Mouse (Mus musculus): ENCODE measurements at regions not wholly inside any gene's neighbourhood (a gene's known extent, or its start where the extent isn't known, plus 50 kb on each side); places are given as distances from the start of the nearest gene placed in this dataset.
A peak's percentile ranks its signal among the peaks of the same experiment; 100 is the strongest.
"Not testable (repeated sequence)": the region's sequence is repeated elsewhere in the genome, so short reads cannot be mapped to it uniquely, and the experiment has no call there.

GRCm38 (mm10) chr5:148789823-148790222 is 139.3 kb downstream of the Katnal1 start:
- TF ChIP-seq CTCF (conservative IDR thresholded peaks at IDR 0.05; ENCODE audit: low read length) (no peak), NANOG (IDR thresholded peaks at IDR 0.05; ENCODE audit: borderline replicate concordance, low read length) (no peak), POU5F1 (IDR thresholded peaks at IDR 0.05; ENCODE audit: borderline replicate concordance, low read length) (no peak)
- H3K36me3 ChIP-seq (ENCODE audit: insufficient read depth, low read length): no peaks in the 10 kb centered on the region
- H3K4me3 ChIP-seq (replicated peaks; ENCODE audit: low read length): peak overlapping the region; percentile 35; the same call in 1 of the 2 replicates
- peaks cover 68% of the 10 kb centered on the region for H3K4me1 ChIP-seq (replicated peaks; ENCODE audit: low read depth, low read length)
- H3K27me3 ChIP-seq (ENCODE audit: insufficient read depth, low read length): no peaks in the 10 kb centered on the region; the same call in none of the 2 replicates
- H3K9me3 ChIP-seq (ENCODE audit: low read length): no peaks in the 10 kb centered on the region

- no peaks in the 10 kb centered on the region for H3K9me3 ChIP-seq (ENCODE audit: low read length)
- H3K4me3 ChIP-seq (replicated peaks; ENCODE audit: low read length): peak overlapping the region; percentile 35; the same call in 1 of the 2 replicates
- peaks cover 62% of the 10 kb centered on the region for H3K4me1 ChIP-seq (replicated peaks; ENCODE audit: low read depth, low read length)
- no peaks in the 10 kb centered on the region for H3K36me3 ChIP-seq (ENCODE audit: insufficient read depth, low read length)
- no peaks in the 10 kb centered on the region; the same call in none of the 2 replicates for H3K27me3 ChIP-seq (ENCODE audit: insufficient read depth, low read length)
- TF ChIP-seq CTCF (conservative IDR thresholded peaks at IDR 0.05; ENCODE audit: low read length) (no peak), POU5F1 (IDR thresholded peaks at IDR 0.05; ENCODE audit: borderline replicate concordance, low read length) (no peak), NANOG (IDR thresholded peaks at IDR 0.05; ENCODE audit: borderline replicate concordance, low read length) (no peak)
Observed at GRCm38 (mm10) chr5:148789147-148789566, 140.0 kb downstream of the Katnal1 start.

- TF ChIP-seq POU5F1 (IDR thresholded peaks at IDR 0.05; ENCODE audit: borderline replicate concordance, low read length) (no peak), NANOG (IDR thresholded peaks at IDR 0.05; ENCODE audit: borderline replicate concordance, low read length) (no peak), CTCF (conservative IDR thresholded peaks at IDR 0.05; ENCODE audit: low read length) (no peak)
- Histone ChIP-seq H3K36me3 (ENCODE audit: insufficient read depth, low read length) (no peaks in the 10 kb centered on the region), H3K4me1 (replicated peaks; ENCODE audit: low read depth, low read length) (peaks cover 57% of the 10 kb centered on the region), H3K9me3 (ENCODE audit: low read length) (no peaks in the 10 kb centered on the region), H3K27me3 (ENCODE audit: insufficient read depth, low read length) (no peaks in the 10 kb centered on the region; the same call in none of the 2 replicates), H3K4me3 (replicated peaks; ENCODE audit: low read length) (no peak overlapping the region)
Observed at GRCm38 (mm10) chr5:148788690-148789089, 140.4 kb downstream of the Katnal1 start.

- Histone ChIP-seq H3K9me3 (ENCODE audit: low read length) (no peaks in the 10 kb centered on the region), H3K4me3 (replicated peaks; ENCODE audit: low read length) (no peak overlapping the region), H3K27me3 (ENCODE audit: insufficient read depth, low read length) (no peaks in the 10 kb centered on the region; the same call in none of the 2 replicates), H3K4me1 (replicated peaks; ENCODE audit: low read depth, low read length) (peaks cover 45% of the 10 kb centered on the region), H3K36me3 (ENCODE audit: insufficient read depth, low read length) (no peaks in the 10 kb centered on the region)
- TF ChIP-seq POU5F1 (IDR thresholded peaks at IDR 0.05; ENCODE audit: borderline replicate concordance, low read length) (no peak), CTCF (conservative IDR thresholded peaks at IDR 0.05; ENCODE audit: low read length) (no peak), NANOG (IDR thresholded peaks at IDR 0.05; ENCODE audit: borderline replicate concordance, low read length) (no peak)
Observed at GRCm38 (mm10) chr5:148787270-148787669, 141.8 kb downstream of the Katnal1 start.

- H3K4me1 ChIP-seq (replicated peaks; ENCODE audit: low read depth, low read length): peaks cover 17% of the 10 kb centered on the region
Observed at GRCm38 (mm10) chr5:148781076-148781475, 148.0 kb downstream of the Katnal1 start.

GRCm38 (mm10) chr5:148776796-148777659 is 152.1 kb downstream of the Katnal1 start:
- Histone ChIP-seq H3K9me3 (ENCODE audit: low read length) (no peaks in the 10 kb centered on the region), H3K4me1 (replicated peaks; ENCODE audit: low read depth, low read length) (peaks cover 23% of the 10 kb centered on the region), H3K27me3 (ENCODE audit: insufficient read depth, low read length) (peaks cover 7% of the 10 kb centered on the region; the same call in 1 of the 2 replicates), H3K36me3 (ENCODE audit: insufficient read depth, low read length) (no peaks in the 10 kb centered on the region), H3K4me3 (replicated peaks; ENCODE audit: low read length) (no peak overlapping the region)
- TF ChIP-seq POU5F1 (IDR thresholded peaks at IDR 0.05; ENCODE audit: borderline replicate concordance, low read length) (no peak), CTCF (conservative IDR thresholded peaks at IDR 0.05; ENCODE audit: low read length) (no peak), NANOG (IDR thresholded peaks at IDR 0.05; ENCODE audit: borderline replicate concordance, low read length) (no peak)

More at GRCm38 (mm10) chr5:148781076-148781475, 148.0 kb downstream of the Katnal1 start:
- not testable (repeated sequence) for H3K4me3 ChIP-seq (replicated peaks; ENCODE audit: low read length); H3K27me3 ChIP-seq (ENCODE audit: insufficient read depth, low read length); H3K36me3 ChIP-seq (ENCODE audit: insufficient read depth, low read length); H3K9me3 ChIP-seq (ENCODE audit: low read length)

GRCm38 (mm10) chr5:148775232-148775631 is 153.9 kb downstream of the Katnal1 start:
- peaks cover 22% of the 10 kb centered on the region for H3K4me1 ChIP-seq (replicated peaks; ENCODE audit: low read depth, low read length)
- TF ChIP-seq CTCF (conservative IDR thresholded peaks at IDR 0.05; ENCODE audit: low read length) (no peak), POU5F1 (IDR thresholded peaks at IDR 0.05; ENCODE audit: borderline replicate concordance, low read length) (no peak), NANOG (IDR thresholded peaks at IDR 0.05; ENCODE audit: borderline replicate concordance, low read length) (no peak)
- peaks cover 7% of the 10 kb centered on the region; the same call in 1 of the 2 replicates for H3K27me3 ChIP-seq (ENCODE audit: insufficient read depth, low read length)
- no peaks in the 10 kb centered on the region for H3K9me3 ChIP-seq (ENCODE audit: low read length)
- H3K36me3 ChIP-seq (ENCODE audit: insufficient read depth, low read length): no peaks in the 10 kb centered on the region
- no peak overlapping the region for H3K4me3 ChIP-seq (replicated peaks; ENCODE audit: low read length)

GRCm38 (mm10) chr5:148774446-148774845 is 154.7 kb downstream of the Katnal1 start:
- H3K27me3 ChIP-seq (ENCODE audit: insufficient read depth, low read length): peaks cover 7% of the 10 kb centered on the region; the same call in 1 of the 2 replicates
- no peaks in the 10 kb centered on the region for H3K9me3 ChIP-seq (ENCODE audit: low read length)
- no peak overlapping the region for H3K4me3 ChIP-seq (replicated peaks; ENCODE audit: low read length)
- TF ChIP-seq NANOG (IDR thresholded peaks at IDR 0.05; ENCODE audit: borderline replicate concordance, low read length) (no peak), CTCF (conservative IDR thresholded peaks at IDR 0.05; ENCODE audit: low read length) (no peak), POU5F1 (IDR thresholded peaks at IDR 0.05; ENCODE audit: borderline replicate concordance, low read length) (no peak)
- no peaks in the 10 kb centered on the region for H3K36me3 ChIP-seq (ENCODE audit: insufficient read depth, low read length)
- peaks cover 16% of the 10 kb centered on the region for H3K4me1 ChIP-seq (replicated peaks; ENCODE audit: low read depth, low read length)

Data from E14TG2a.4 (cell line).